Mouse (Mus musculus): Measurements from ENCODE around the gene Ppm1l.

- TF ChIP-seq CTCF (conservative IDR thresholded peaks at IDR 0.05; ENCODE audit: low read length) (no peak), NANOG (IDR thresholded peaks at IDR 0.05; ENCODE audit: borderline replicate concordance, low read length) (no peak), POU5F1 (IDR thresholded peaks at IDR 0.05; ENCODE audit: borderline replicate concordance, low read length) (no peak)
Observed at GRCm38 (mm10) chr3:69588101-69588760, 271.6 kb downstream of the Ppm1l start.
